Mouse (Mus musculus) G1E (cell line): Measurements from ENCODE around the gene Gm17555.

Source experiments
- CTCF ChIP-seq: IDR thresholded peaks from 2 replicates; pipeline ENCODE4 v1.5.1; 2012; ENCODE audit warnings: low read depth, low read length, inconsistent platforms, mixed read lengths
- GATA1 ChIP-seq: IDR thresholded peaks from 2 replicates; pipeline ENCODE4 v1.6.1; 2012; ENCODE audit warnings: borderline replicate concordance, low read length, inconsistent platforms, mixed read lengths
- GATA2 ChIP-seq: IDR thresholded peaks from 2 replicates; pipeline ENCODE4 v1.6.1; 2012; ENCODE audit warnings: low read depth, low read length, inconsistent platforms, borderline replicate concordance
- POLR2AphosphoS5 ChIP-seq: IDR thresholded peaks from 2 replicates; pipeline ENCODE4 v1.6.1; 2012; ENCODE audit warnings: low read depth, low read length, inconsistent platforms; ENCODE audit not compliant: insufficient replicate concordance
- TAL1 ChIP-seq: conservative IDR thresholded peaks from 2 replicates; pipeline ENCODE4 v1.6.1; 2012; ENCODE audit warnings: low read depth, low read length, inconsistent platforms, mixed read lengths

DNA sequence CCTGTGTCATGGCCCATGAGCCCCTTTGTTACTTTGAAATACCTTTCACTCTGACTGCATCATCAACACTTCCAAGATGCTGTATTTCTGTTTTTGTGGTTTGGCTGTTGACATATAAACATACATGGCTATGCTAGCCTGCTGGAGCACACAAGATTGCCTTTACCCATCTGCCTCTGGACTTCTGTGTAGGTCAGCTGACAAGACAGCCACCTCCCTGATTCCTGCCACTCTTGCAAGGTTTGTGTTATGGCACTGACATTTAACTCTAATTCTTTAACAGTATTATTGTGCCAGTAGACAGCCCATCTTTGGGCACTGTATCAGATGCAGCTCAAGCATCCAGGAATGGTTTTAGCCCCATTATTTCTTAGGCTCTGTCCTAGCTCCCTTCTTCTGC, 48.6 kb upstream of the Gm17555 start:
- TF ChIP-seq CTCF (no peak), GATA1 (no peak), TAL1 (no peak), POLR2AphosphoS5 (no peak), GATA2 (no peak)
